Mouse (Mus musculus) cortical plate, adult 2 months (tissue): ENCODE results near the gene Lrrc74a. TPM values are rescaled to one million over a fixed set of nuclear protein-coding genes. Genes with fewer than 3 reads are reported as not detected.

Experiments
- H3K27ac ChIP-seq: fragments of 200-500 bp; 2 replicates; pipeline ENCODE4 v1.5.1; 2012; ENCODE audit warnings: low read length, control low read depth, inconsistent platforms; ENCODE audit not compliant: insufficient read depth
- H3K4me1 ChIP-seq: fragments of 200-500 bp; 2 replicates; pipeline ENCODE4 v1.6.1; 2011; ENCODE audit warnings: low read length; ENCODE audit not compliant: control insufficient read depth, insufficient read depth
- H3K4me3 ChIP-seq: fragments of 200-500 bp; 2 replicates; pipeline ENCODE4 v1.5.1; 2011; ENCODE audit warnings: mild to moderate bottlenecking, low read length, control low read depth; ENCODE audit not compliant: insufficient read depth
- CTCF ChIP-seq: fragments of 200-500 bp; IDR thresholded peaks from 2 replicates; pipeline ENCODE4 v1.5.1; 2011; ENCODE audit warnings: mild to moderate bottlenecking, control low read depth, low read length; ENCODE audit not compliant: insufficient read depth; ENCODE audit errors: extremely low read depth
- POLR2A ChIP-seq: fragments of 200-500 bp; IDR thresholded peaks from 2 replicates; pipeline ENCODE4 v1.6.1; 2011; ENCODE audit warnings: mild to moderate bottlenecking, low read length, control low read depth; ENCODE audit not compliant: insufficient read depth; ENCODE audit errors: extremely low read depth
- polyA plus RNA-seq: library from polyadenylated mRNA; depleted of rRNA; stranded (reverse); fragments of >200 nt; gene quantifications from 2 replicates; pipeline ENCODE4 v1.2.3, GENCODE M21; 2012

Gene Lrrc74a
- polyA plus RNA-seq, 1 experiment: not detected

DNA sequence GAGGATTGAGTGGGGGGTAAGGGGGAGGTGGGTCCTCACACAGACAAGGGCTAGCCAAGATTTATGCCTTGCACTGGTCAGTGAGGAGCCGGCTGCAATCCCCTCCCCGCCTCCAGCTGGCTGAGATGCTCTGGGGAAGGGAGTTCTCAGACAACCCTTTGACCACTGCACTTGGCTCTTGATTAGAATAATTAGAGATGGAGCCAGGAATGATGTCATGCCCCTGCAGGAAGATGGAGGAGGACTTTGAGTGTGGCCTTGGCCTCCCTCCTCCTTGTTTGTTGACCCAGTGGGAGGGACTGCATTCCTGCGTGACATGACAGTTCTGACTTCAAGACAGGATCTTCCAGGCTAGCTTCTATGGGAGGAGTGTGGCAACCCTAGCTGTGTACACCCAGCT, 59.7 kb downstream of the Lrrc74a start:
- Histone ChIP-seq H3K27ac (no peak overlapping the region), H3K4me1 (peaks cover 6% of the 10 kb centered on the region), H3K4me3 (no peak overlapping the region)
- no peak for TF ChIP-seq POLR2A
- TF ChIP-seq CTCF: no peak

DNA sequence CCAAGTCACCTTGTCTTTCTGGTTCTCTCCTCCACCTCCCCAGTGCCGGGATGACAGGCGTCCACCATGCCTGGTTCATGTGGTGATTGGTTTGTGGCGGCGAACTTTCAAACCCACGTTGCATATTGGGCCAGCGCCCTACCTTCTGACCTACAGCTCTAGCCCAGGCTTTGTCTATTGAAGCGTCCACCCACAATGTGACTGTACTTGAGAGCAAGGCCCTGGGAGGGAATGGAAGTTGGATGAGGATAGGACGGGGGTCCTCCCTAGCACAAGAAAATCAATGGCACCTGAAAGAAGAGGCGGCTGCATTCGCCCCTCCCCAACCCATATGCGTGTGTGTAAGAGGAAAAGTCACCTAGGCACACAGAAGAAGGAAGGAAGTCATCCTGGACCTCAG, 60.2 kb downstream of the Lrrc74a start:
- Histone ChIP-seq H3K27ac (no peak overlapping the region), H3K4me1 (peaks cover 7% of the 10 kb centered on the region), H3K4me3 (no peak overlapping the region)

DNA sequence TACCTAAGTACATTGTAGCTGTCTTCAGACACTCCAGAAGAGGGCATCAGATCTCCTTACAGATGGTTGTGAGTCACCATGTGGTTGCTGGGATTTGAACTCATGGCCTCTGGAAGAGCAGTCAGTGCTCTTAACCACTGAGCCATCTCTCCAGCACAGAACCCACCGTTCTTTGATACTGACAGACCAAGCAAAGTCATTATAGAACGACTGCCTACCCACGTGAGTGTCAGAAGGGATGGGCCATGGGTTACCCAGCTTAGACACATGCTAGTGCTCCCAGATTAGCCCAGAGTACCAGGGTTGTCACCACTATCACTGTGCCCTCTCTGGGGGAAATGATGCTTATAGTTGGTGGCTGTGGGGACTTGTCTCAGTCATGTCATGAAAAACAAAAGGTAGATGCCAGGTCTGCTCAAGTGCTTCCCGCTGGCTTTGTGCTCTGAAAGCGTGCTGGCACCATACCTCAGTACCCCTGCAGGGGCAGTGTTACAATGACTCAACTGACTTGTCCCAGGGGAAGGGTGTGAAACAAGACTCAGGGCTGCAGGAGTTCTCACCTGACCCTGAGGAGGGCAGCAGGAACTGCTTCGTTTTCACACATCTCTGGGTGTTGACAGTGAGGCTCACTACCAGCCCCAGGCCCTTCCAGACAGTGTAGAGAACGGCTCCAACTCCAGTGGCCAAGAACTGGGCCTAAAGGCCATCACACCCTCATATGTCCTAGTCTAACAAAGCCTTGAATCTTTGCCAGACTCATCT, 61.1 kb downstream of the Lrrc74a start:
- Histone ChIP-seq H3K4me1 (peaks cover 8% of the 10 kb centered on the region), H3K27ac (no peak overlapping the region), H3K4me3 (no peak overlapping the region)
- TF ChIP-seq CTCF (no peak), POLR2A (no peak)

More for the DNA sequence above, 60.2 kb downstream of the Lrrc74a start:
- TF ChIP-seq POLR2A: no peak
- no peak for TF ChIP-seq CTCF

DNA sequence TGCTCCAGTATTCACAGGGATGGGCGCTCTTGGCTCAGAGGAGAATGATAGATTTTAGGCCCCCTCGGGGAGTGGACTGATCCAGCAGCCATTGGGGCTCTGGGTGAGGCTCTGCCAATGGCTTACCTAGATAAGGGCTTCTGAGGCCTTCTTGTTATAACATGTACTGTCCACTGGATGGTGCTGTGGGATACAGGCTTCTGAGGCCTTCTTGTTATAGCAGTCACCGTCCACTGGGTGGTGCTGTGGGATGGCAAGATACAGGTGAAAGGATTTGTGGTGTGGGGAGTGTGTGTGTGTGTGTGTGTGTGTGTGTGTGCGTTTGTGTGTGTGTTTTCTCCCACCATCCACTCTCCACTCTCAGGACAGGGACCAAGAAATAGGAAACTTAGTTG, 61.7 kb downstream of the Lrrc74a start:
- no peak overlapping the region for H3K27ac ChIP-seq
- TF ChIP-seq POLR2A (no peak), CTCF (peak; percentile 100)

DNA sequence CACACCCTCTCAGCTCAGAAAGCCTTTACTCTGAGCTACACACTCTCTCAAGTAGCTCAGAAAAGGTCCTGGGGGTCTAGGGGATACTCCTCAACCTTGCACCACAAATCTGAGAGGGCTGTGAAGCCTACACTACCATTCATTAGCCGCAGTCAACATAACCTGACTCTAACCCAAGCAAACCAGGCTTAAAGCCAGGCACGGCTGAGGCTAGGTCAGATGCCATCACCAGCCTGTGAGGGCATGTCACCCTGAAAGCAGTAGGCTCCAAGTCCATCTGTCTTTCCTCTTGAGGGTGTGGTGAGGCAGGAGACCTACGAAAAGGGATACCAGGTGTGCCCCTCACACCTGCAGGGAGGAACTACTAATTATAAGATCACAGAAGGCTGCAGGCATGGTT, 62.2 kb downstream of the Lrrc74a start:
- peaks cover 8% of the 10 kb centered on the region; the same call in 1 of the 2 replicates for H3K4me1 ChIP-seq
- no peak overlapping the region for H3K4me3 ChIP-seq
- H3K27ac ChIP-seq: no peak overlapping the region
- TF ChIP-seq POLR2A (no peak), CTCF (no peak)

More for the DNA sequence above, 61.7 kb downstream of the Lrrc74a start:
- Histone ChIP-seq H3K4me3 (no peak overlapping the region), H3K4me1 (peaks cover 7% of the 10 kb centered on the region; the same call in 1 of the 2 replicates)

DNA sequence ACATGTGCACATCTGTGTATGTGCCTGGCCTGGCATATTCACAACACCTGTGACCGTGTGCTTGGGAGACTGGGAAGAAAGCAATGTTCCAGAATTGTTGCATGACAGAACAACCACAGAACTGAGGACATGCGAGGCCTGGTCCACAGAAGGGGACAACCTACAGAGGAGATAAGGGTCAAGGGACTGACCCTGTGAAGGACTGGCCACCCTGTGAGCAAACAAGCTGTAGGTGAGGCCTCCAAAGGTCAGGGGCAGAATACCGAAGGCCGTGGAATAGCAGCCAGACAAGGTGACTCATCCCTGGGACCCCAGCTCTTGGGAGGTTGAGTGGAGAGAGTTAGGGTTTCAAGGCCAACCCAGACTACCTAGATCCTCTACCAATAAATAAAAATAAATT, 63.6 kb downstream of the Lrrc74a start:
- Histone ChIP-seq H3K4me3 (no peak overlapping the region), H3K4me1 (peaks cover 15% of the 10 kb centered on the region), H3K27ac (no peak overlapping the region)
- TF ChIP-seq CTCF (no peak), POLR2A (no peak)

DNA sequence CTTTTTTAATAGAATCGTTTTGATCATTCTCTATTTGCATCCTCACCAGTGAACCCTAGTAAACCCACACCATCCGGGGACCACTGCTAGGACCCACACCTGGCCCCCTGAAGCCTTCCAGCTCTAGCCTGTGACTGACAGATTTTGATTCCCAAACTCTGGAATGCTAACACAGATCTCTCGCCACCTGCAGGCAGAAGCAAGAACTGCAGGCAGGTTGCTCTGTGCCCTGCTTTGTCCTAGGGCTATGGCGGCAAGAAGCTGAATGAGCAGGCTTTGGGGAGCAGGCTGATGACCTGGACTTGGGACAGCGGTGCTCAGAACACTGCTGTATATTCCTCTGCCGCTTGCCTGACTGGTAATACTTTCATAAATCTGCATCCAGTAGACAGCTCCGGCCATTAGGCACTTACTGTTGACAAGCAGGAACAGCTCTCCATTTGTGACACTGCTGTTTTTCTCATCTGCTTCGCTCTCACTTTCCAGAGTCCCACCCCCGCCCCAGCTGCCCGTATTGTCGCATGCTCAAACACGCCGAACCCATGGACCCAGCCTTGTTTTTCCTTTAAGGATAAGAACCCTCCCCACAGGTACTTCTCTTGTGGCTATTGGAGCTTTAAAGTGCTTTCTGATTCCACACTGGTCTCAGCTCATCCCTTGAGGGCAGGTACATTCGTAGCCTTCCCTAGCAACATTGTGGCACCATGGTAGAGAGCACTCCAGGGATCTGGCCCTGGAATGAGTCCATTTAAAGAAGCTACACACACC, 64.8 kb downstream of the Lrrc74a start:
- Histone ChIP-seq H3K4me3 (no peak overlapping the region), H3K4me1 (peaks cover 15% of the 10 kb centered on the region), H3K27ac (peak overlapping the region; percentile 31)
- peak; percentile 93 for TF ChIP-seq CTCF
- 0 out of 2 replicates have a peak, but pooled peaks have one; percentile 8 for TF ChIP-seq POLR2A

DNA sequence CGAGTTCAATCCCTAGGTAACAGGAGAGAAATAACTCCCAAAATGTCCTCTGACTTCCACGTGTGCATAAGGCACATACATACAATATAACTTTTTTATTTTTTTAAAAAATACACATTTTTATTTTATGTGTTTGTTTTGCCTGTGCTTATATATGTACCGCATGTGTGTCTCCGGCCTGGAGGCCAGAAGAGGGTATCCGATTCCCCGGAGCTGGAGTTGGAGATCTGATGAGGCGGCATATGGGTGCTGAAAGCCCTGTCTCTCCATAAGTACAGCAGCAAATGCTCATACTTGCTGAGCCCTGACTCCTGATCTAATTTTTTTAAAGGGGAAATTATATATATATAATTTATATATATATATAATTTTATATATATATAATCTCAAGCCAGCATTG, 65.6 kb downstream of the Lrrc74a start:
- Histone ChIP-seq H3K27ac (no peak overlapping the region), H3K4me1 (peaks cover 19% of the 10 kb centered on the region), H3K4me3 (no peak overlapping the region)
- no peak for TF ChIP-seq CTCF
- TF ChIP-seq POLR2A: no peak

DNA sequence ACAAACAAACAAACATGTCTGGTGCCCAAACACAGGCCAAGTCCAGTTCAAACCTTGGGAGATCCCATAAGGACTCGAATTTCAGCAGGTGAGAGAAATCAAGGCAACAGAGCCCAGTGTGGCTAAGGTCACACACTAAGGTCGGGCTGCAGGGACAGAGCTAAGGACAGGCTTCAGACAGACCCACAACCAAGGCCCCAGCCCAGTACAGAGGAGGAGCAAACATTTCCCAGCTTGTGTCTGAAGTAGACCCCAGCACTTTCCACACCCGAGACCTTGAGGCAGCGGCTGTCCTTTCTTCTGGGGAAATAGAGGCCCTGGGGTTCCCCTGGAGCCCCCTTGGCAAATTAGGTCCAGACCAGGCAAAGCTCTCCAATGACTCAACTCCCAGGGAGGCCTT, 66.2 kb downstream of the Lrrc74a start:
- TF ChIP-seq CTCF: no peak
- TF ChIP-seq POLR2A: no peak
- Histone ChIP-seq H3K27ac (peak overlapping the region; percentile 97), H3K4me1 (peaks cover 21% of the 10 kb centered on the region), H3K4me3 (no peak overlapping the region)
